Mouse (Mus musculus): ENCODE measurements around the gene Mup11.
"Not testable (repeated sequence)": the region's sequence is repeated elsewhere in the genome, so short reads cannot be mapped to it uniquely, and the experiment has no call there.

The Mup11 gene

DNA sequence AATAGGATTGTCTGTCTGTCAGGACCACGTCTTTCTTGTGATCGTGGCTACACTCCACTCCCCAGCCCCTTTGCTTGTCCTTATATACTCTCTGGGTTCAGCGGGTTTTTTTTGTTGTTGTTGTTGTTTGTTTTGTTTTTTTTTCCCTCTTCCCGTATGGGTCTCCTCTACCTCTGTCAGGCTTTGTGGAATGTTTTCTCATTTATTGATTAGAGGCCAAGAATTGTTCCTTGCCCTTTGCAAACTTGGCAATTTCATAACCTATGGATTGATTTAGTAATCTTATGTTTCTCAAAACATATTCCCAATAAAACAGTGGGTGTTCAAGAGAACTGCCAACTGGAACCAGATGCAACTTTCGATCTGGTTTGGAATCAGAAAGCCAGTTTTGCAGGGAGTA lies at the start of gene Mup11:
Gene Mup11 (minus strand): TSS at position 101 of the 400 bp plus-strand sequence.
- DNase-seq = not testable (repeated sequence)

All from cerebellum, adult 9-10 months (tissue).